Mouse (Mus musculus) megakaryocyte, embryonic 14.5 days (primary cell): ENCODE results near the gene Kdr. TPM values are rescaled to one million over a fixed set of nuclear protein-coding genes. Genes with fewer than 3 reads are reported as not detected.

Source experiments
- H3K27me3 ChIP-seq: replicated peaks from 2 replicates; pipeline ENCODE3; 2012; ENCODE audit warnings: inconsistent platforms
- H3K36me3 ChIP-seq: replicated peaks from 2 replicates; pipeline ENCODE3; 2012; ENCODE audit warnings: low read length, inconsistent platforms, mixed read lengths
- H3K4me1 ChIP-seq: 2 replicates; pipeline ENCODE4 v1.6.1; 2012; ENCODE audit warnings: inconsistent platforms
- H3K4me3 ChIP-seq: replicated peaks from 2 replicates; pipeline ENCODE3; 2012; ENCODE audit warnings: moderate library complexity, mild to moderate bottlenecking, inconsistent platforms
- H3K9me3 ChIP-seq: 2 replicates; pipeline ENCODE4 v1.6.1; 2012; ENCODE audit warnings: inconsistent platforms
- FLI1 ChIP-seq: IDR thresholded peaks from 2 replicates; pipeline ENCODE4 v1.6.1; 2012; ENCODE audit warnings: low read length, inconsistent platforms, mixed read lengths
- GATA1 ChIP-seq: IDR thresholded peaks from 3 replicates; pipeline ENCODE4 v1.6.1; 2012; ENCODE audit warnings: mixed read lengths, low read length, inconsistent platforms, borderline replicate concordance
- polyA plus RNA-seq: library from polyadenylated mRNA; stranded (reverse); fragments of >175 nt; gene quantifications from 2 replicates; pipeline ENCODE4 v1.2.3, GENCODE M21; 2012; ENCODE audit warnings: low replicate concordance; ENCODE audit not compliant: insufficient read depth

Kdr gene
- polyA plus RNA-seq, 1 experiment = 0.45 TPM

DNA sequence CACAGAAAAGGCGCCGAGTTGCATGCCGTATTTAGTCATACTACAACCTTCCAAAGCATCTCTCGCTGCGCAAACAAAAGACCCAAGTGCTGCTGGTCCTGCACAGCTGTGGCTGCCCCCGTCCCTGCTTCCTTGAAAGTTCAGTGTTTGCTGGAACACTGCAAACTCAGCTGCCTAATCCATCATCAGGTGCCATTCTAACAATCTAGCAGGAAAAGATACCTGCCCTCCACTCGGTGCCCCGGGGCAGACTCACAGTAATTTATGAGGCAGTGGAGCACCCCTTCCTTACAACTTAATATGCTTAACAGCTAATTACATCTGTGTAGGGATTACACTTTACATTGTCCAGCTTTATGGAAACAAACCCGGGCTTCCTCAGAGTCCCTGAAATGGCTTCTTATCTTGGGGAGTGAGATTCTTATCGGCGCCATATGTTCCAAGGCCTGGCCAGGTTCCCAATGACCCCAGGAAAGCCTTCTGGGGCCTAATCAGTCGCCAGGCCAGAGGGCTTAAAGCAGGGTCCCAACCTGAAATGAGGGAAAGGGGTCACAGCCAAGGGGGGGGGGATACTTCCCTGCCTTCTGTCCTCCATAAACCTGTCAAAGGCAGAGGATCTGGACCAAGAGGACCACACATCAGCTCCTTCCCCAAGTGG lies 56.4 kb downstream of the Kdr start:
- Histone ChIP-seq H3K9me3 (peaks cover 5% of the 10 kb centered on the region), H3K4me3 (no peak overlapping the region), H3K36me3 (no peaks in the 10 kb centered on the region), H3K4me1 (peaks cover 25% of the 10 kb centered on the region), H3K27me3 (no peaks in the 10 kb centered on the region)
- TF ChIP-seq FLI1 = no peak
- TF ChIP-seq GATA1 = no peak

DNA sequence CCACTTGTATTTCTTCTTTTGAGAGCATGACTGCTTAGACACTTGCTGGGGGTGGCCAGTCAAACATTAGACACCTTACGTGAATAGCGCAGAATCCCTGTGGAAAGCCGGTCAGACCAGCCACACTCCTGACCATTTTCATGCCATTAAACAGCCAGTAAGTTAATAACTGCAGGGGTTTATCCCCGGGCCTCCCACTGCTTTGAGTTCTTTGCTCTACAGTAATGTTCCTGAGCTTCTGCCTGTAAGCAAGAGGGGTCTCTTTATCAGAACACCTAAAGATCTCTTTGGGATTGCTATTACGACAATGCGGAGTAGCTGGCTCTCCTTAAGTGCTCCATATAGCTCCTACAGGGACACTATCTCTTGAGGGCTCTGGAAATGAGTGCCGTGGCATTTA lies 58.7 kb downstream of the Kdr start:
- peaks cover 28% of the 10 kb centered on the region for H3K4me1 ChIP-seq
- no peak overlapping the region for H3K4me3 ChIP-seq
- H3K9me3 ChIP-seq = peaks cover under 1% of the 10 kb centered on the region; the same call in 1 of the 2 replicates
- H3K36me3 ChIP-seq = no peaks in the 10 kb centered on the region
- TF ChIP-seq GATA1 (no peak), FLI1 (no peak)
- H3K27me3 ChIP-seq = no peaks in the 10 kb centered on the region

DNA sequence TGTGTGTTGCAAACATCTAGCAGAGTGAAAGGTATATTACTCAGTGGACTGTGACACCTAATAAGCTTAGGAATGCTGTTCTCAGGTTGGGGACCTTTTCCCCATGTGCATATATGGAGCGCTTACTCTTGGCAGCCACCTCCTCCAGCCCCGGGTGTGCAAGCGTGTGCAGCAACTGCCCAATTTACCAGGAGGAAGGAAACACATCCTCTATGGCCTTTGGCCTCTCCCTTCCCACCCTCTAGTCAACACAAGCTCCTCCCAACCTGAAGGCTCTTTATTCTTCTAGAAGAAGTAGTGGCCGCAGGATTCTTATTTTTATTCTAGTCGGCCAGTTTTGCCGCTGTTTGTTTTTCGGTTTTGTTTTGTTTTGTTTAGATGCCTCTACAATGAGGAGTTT lies 60.1 kb downstream of the Kdr start:
- Histone ChIP-seq H3K9me3 (no peaks in the 10 kb centered on the region), H3K27me3 (no peaks in the 10 kb centered on the region), H3K36me3 (no peaks in the 10 kb centered on the region), H3K4me1 (peaks cover 21% of the 10 kb centered on the region), H3K4me3 (no peak overlapping the region)
- TF ChIP-seq FLI1 = no peak
- no peak for TF ChIP-seq GATA1

DNA sequence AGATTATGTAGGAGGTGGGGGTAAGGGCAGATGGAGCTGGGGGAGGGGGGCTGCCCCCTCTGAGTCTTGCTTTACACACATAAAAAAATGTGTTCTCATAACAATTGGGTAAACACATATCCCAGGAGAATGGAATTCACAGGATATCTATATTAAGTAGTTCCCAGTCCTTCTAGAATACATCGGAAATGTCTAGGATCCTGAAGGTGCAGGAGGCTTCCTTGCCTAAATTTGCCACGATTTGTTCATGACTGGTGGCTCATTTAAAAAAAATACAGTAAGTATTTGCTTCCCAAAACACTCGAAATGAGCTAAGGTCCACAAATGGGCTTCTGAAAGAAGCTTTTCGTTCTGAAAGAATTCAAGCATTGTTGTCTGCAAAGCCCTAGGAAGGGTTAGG lies 61.0 kb downstream of the Kdr start:
- no peak for TF ChIP-seq GATA1
- TF ChIP-seq FLI1 = no peak
- H3K27me3 ChIP-seq = no peaks in the 10 kb centered on the region
- peaks cover 12% of the 10 kb centered on the region for H3K4me1 ChIP-seq
- H3K4me3 ChIP-seq = no peak overlapping the region
- no peaks in the 10 kb centered on the region for H3K36me3 ChIP-seq
- H3K9me3 ChIP-seq = no peaks in the 10 kb centered on the region

DNA sequence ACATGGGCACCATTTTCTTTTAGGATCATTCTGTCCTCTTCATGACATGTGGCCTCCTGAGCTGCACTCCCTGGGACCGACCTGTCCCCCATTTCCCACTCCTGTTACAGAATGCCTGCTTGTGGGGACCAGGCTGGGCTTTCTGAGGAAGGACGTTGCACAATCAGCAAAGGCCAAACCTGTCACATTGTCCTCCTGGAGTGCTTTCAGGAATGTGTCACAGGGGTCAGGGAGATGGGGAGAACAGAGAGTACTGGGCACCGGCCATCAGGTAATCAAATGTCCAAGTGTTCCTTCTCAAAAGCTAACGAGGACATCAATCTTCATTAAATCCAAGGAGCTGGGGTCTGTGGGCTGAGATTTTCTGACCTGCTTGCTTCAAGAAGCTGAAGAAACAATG lies 72.2 kb downstream of the Kdr start:
- Histone ChIP-seq H3K4me1 (peaks cover 25% of the 10 kb centered on the region), H3K36me3 (no peaks in the 10 kb centered on the region), H3K4me3 (no peak overlapping the region), H3K27me3 (no peaks in the 10 kb centered on the region), H3K9me3 (peaks cover 13% of the 10 kb centered on the region)
- TF ChIP-seq GATA1 (no peak), FLI1 (no peak)

DNA sequence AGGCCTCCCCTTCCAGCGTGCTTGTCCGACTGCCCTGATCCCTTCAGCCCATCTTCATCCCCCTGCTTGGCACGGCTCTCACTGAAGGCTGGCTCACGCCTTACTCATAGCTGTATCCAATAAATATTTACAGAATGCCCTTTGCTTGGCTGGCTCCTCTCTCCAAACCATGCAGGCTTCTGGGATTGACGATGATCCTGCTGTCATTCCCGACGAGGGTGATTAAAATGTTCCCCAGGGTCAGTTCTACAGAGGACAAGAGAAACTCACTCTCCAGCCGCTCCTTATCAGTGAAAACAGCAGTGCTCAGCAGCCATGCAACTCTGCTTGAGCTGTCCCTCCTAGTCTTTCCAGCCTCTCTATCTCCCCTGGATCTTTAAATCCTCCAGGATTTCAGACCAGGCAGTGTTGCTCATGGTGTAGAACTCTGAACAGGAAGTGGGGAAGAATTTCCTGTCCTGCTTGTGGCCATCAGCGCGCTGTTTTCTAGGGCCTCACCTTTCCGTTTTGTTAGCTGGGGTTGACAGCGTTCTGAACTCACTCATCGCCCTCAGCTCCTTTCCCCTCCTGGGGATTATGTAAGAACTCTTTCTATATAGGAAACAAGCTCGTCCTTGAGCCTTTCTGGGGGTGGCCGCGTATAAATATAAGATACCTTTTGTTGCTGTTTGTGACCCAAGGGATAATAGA lies 77.9 kb downstream of the Kdr start:
- Histone ChIP-seq H3K4me1 (peaks cover 35% of the 10 kb centered on the region), H3K36me3 (no peaks in the 10 kb centered on the region), H3K9me3 (no peaks in the 10 kb centered on the region), H3K4me3 (no peak overlapping the region), H3K27me3 (peaks cover 13% of the 10 kb centered on the region)
- TF ChIP-seq FLI1 (no peak), GATA1 (no peak)

DNA sequence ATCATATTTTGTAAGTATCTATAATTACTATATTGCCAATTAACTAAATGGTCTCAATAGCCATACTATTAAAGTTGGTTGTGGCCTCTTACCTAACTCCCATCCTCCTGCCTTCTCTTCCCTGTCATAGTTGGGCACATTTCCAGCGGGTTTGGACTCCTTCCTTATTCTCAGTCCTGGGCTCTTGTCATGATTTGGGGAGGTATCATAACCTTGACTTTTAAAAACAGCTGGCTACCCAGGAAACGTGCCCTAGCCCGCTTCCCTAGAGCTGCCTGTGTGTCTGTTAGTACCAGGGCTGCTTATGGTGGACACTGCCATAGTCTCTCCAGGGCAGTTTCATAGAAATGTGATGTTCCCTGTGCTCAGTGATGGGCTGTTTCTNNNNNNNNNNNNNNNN lies 82.9 kb downstream of the Kdr start:
- Histone ChIP-seq H3K4me1 (peaks cover 10% of the 10 kb centered on the region), H3K9me3 (no peaks in the 10 kb centered on the region), H3K4me3 (no peak overlapping the region), H3K27me3 (peaks cover 22% of the 10 kb centered on the region), H3K36me3 (no peaks in the 10 kb centered on the region)
- TF ChIP-seq GATA1 (no peak), FLI1 (no peak)

DNA sequence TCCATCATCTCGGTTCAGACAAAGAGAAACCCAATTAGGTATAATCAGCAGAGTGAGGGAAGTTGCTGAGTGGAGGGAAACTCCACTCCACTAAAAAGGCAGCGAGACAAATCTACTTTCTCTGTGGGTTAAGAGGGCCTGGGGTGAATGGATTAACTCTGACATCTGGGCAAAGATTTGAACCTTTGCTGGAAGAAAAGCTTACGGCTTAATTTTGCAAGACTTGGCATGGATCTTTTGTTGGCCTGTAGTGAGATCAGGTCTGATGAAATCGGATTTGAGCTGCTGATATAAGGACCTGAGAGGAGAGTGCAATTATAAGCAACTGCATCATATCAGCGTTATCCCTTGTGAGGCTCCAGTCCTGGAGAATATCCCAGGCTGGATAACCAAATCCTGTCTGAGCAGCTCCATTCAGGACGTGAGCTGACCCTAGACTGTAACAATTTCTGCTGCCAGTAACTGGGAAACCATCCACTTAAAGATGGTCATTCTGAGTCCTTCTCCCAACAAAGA lies 85.2 kb downstream of the Kdr start:
- Histone ChIP-seq H3K4me3 (no peak overlapping the region), H3K27me3 (peaks cover 12% of the 10 kb centered on the region), H3K36me3 (no peaks in the 10 kb centered on the region), H3K9me3 (no peaks in the 10 kb centered on the region), H3K4me1 (peaks cover 6% of the 10 kb centered on the region)
- TF ChIP-seq FLI1 = no peak
- TF ChIP-seq GATA1 = no peak

Other genes starting within 250 kb of the Kdr start
- gene Srd5a3, start 161.8 kb upstream of the Kdr start, polyA plus RNA-seq = 53.2 and 96.0 TPM in 2 replicates
- gene Tmem165, start 205.4 kb upstream of the Kdr start, polyA plus RNA-seq = 98.6 and 161 TPM in 2 replicates